Mouse (Mus musculus) left cerebral cortex, postnatal 10 days (tissue): Measurements from ENCODE around the gene Coq8b. TPM values are rescaled to one million over a fixed set of nuclear protein-coding genes. Genes with fewer than 3 reads are reported as not detected.
A peak's percentile ranks its signal among the peaks of the same experiment; 100 is the strongest.

Source experiments
- DNase-seq, 2 experiments: peaks; one replicate each; pipeline ENCODE4 v3.0.0; 2021 to 2022; ENCODE audit warnings: low spot score in 2 of 2, mixed read lengths in 1 of 2; ENCODE audit errors: extremely low spot score in 1 of 2
- intact Hi-C: fragments of 180-260 bp; cut with DNase I; formaldehyde crosslinking; loops from one replicate; pipeline ENCODE4 v1.15.1; 2025
- microRNA-seq: library from miRNA; unstranded; fragments of <30 nt; microRNA quantifications from one replicate; pipeline ENCODE4 v1.2.0, GENCODE M21; 2022
- total RNA-seq, 2 experiments: library from RNA; stranded (reverse); gene quantifications; 2 replicates each; pipeline ENCODE4 v1.2.3; 2021

The Coq8b gene
- total RNA-seq, 2 experiments from 2014 or later: 28.3 TPM

- no peak for DNase-seq
- intact Hi-C loops: no loop called here
These were observed 65.3 kb downstream of the Coq8b start for GRCm38 (mm10) chr7:27298033-27298610.

GRCm38 (mm10) chr7:27298816-27299215 lies 66.0 kb downstream of the Coq8b start:
- no peak for DNase-seq
- intact Hi-C loops: no loop called here

GRCm38 (mm10) chr7:27300351-27300750 lies 67.5 kb downstream of the Coq8b start:
- intact Hi-C loops: no loop called here
- DNase-seq: no peak

GRCm38 (mm10) chr7:27300801-27301200 lies 68.0 kb downstream of the Coq8b start:
- no peak for DNase-seq

GRCm38 (mm10) chr7:27302172-27302571 lies 69.3 kb downstream of the Coq8b start:
- intact Hi-C loops: no loop called here
- peak; percentile 58 to 77 for DNase-seq

More at GRCm38 (mm10) chr7:27300801-27301200, 68.0 kb downstream of the Coq8b start:
- intact Hi-C loops: no loop called here

GRCm38 (mm10) chr7:27305091-27305730 lies 72.4 kb downstream of the Coq8b start:
- no peak for DNase-seq
- intact Hi-C loops: no loop called here

GRCm38 (mm10) chr7:27306161-27307160 lies 73.6 kb downstream of the Coq8b start:
- intact Hi-C loops: no loop called here
- no peak for DNase-seq

- intact Hi-C loops: no loop called here
- no peak for DNase-seq
These were observed 74.7 kb downstream of the Coq8b start for GRCm38 (mm10) chr7:27307551-27307950.

Small RNAs within 50 kb of the gene (microRNA-seq; reads per million reads assigned to microRNA genes)
- not detected for gene Mir1191

Other genes starting within 250 kb of the Coq8b start
- gene Cyp2a12, start 203.9 kb upstream of the Coq8b start, total RNA-seq: not detected
- under 1 TPM; 0.34 to 0.39 TPM for gene Cyp2f2, start 113.1 kb upstream of the Coq8b start, total RNA-seq
- gene Cyp2t4, start 79.3 kb upstream of the Coq8b start, total RNA-seq: not detected
- 10 to 100 TPM; 82.3 to 84.9 TPM for gene Egln2, start 66.2 kb upstream of the Coq8b start, total RNA-seq
- 10 to 100 TPM; 85.4 to 89.5 TPM for gene Rab4b, start 54.1 kb upstream of the Coq8b start, total RNA-seq
- not detected for gene Gm21983, start 51.9 kb upstream of the Coq8b start, total RNA-seq
- 1 to 10 TPM; 1.5 to 3.2 TPM for gene Mia, start 51.9 kb upstream of the Coq8b start, total RNA-seq
- 10 to 100 TPM; 19.7 to 21.5 TPM for gene BC024978, start 37.2 kb upstream of the Coq8b start, total RNA-seq
- gene Snrpa, start 36.8 kb upstream of the Coq8b start, total RNA-seq: 10 to 100 TPM; 83.9 to 84.3 TPM
- 1 to 10 TPM; 7.6 to 8.7 TPM for gene Itpkc, start 4.4 kb upstream of the Coq8b start, total RNA-seq
- 100 to 1,000 TPM; 117 to 126 TPM for gene Numbl, start 25.4 kb downstream of the Coq8b start, total RNA-seq
- 10 to 100 TPM; 52.3 to 57.5 TPM for gene Ltbp4, start 104.7 kb downstream of the Coq8b start, total RNA-seq
- gene Shkbp1, start 123.0 kb downstream of the Coq8b start, total RNA-seq: 10 to 100 TPM; 24.7 to 27.9 TPM
- not detected for gene Gm20479, start 124.4 kb downstream of the Coq8b start, total RNA-seq
- gene Sptbn4, start 214.7 kb downstream of the Coq8b start, total RNA-seq: 10 to 100 TPM; 89.7 to 99.2 TPM
- gene Blvrb, start 215.0 kb downstream of the Coq8b start, total RNA-seq: 10 to 100 TPM; 11.8 to 12.7 TPM
- gene Sertad3, start 240.7 kb downstream of the Coq8b start, total RNA-seq: 1 to 10 TPM; 2.5 to 3.2 TPM